Comparison of ENCODE assay signal across 9 mouse cellular contexts in the genomic region with DNA sequence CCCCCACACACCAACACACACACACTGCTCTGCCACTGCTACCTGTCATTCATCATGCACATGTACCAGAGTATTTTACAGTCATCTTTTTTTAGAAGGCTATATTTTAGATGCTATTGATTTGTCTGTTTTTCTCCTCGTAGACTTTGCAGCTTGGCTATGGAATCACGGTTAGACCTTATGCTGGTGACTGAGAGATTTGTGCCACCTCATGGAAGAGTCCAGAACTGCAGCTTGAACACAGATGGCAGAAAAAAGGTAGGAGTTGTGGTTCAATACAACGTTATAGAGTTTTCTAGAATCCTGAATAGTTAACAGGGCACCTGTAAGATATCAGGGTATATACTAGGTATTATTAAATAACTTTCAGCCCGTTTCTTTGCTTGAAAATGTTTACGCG. TPM values are rescaled to one million over a fixed set of nuclear protein-coding genes. Genes with fewer than 3 reads are reported as not detected.
DNase-seq lines count a peak whose midpoint lies in the region; ATAC-seq and TF ChIP-seq lines count a peak whose summit lies in the region.
"Had no signal": no experiment of that assay in that cellular context is flagged by ENCODE, and none has a peak within 500 bp of the region (broad histone marks: within the 10 kb centered on the region; RNA-seq: fewer than 3 reads in every experiment).

No protein-coding gene starts in this region.

- no peaks in the 10 kb centered on the region for H3K79me2 ChIP-seq in CH12.LX (replicated peaks; ENCODE audit: control insufficient read depth, extremely low read depth, insufficient read depth, poor library complexity, severe bottlenecking)

- no peak overlapping the region for H3K27ac ChIP-seq in CH12.LX (ENCODE audit: insufficient read depth, low read depth)
- H3K27ac ChIP-seq in neural tube, embryonic 11.5 days (ENCODE audit: low read depth, low read length): no peak overlapping the region
- H3K27ac ChIP-seq: heart, embryonic 13.5 days had no signal

- TF ChIP-seq POLR2A in CH12.LX (IDR thresholded peaks at IDR 0.05; ENCODE audit: low read depth, low read length): no peak

- no peaks in the 10 kb centered on the region for H3K9me3 ChIP-seq in CH12.LX (replicated peaks; ENCODE audit: low read length)
- H3K9me3 ChIP-seq in neural tube, embryonic 11.5 days (ENCODE audit: control insufficient read depth, low read length): no peaks in the 10 kb centered on the region
- H3K9me3 ChIP-seq: heart, embryonic 13.5 days had no signal

- WGBS in neural tube, embryonic 11.5 days: 49% methylated on average over 6 of the region's 6 CpGs

- in situ Hi-C loops in CH12.LX (cut with MboI; ENCODE audit: low pct_ligation_motif_present, low pct_unique_long_range_greater_than_20kb, low sequenced_read_pairs): no loop called here

- no peaks in the 10 kb centered on the region for H3K36me3 ChIP-seq in CH12.LX (replicated peaks in 1 of 2; ENCODE audit: control insufficient read depth in 1 of 2, insufficient read depth in 1 of 2, low read length in 1 of 2)
- no peaks in the 10 kb centered on the region for H3K36me3 ChIP-seq in neural tube, embryonic 11.5 days (ENCODE audit: control insufficient read depth, insufficient read depth, low read length)
- H3K36me3 ChIP-seq: heart, embryonic 13.5 days had no signal

- peak overlapping the region; percentile 29; the same call in 1 of the 2 replicates for H3K4me2 ChIP-seq in CH12.LX (ENCODE audit: insufficient read depth, low read depth, poor library complexity, severe bottlenecking)
- no peak overlapping the region for H3K4me2 ChIP-seq in neural tube, embryonic 11.5 days (ENCODE audit: low read depth)
- H3K4me2 ChIP-seq: heart, embryonic 13.5 days had no signal

- no peak overlapping the region for H3K9ac ChIP-seq in CH12.LX (ENCODE audit: insufficient read depth, low read depth)
- no peak overlapping the region for H3K9ac ChIP-seq in neural tube, embryonic 11.5 days (ENCODE audit: low read length)
- H3K9ac ChIP-seq: heart, embryonic 13.5 days had no signal

- TF ChIP-seq EP300 in CH12.LX (IDR thresholded peaks at IDR 0.05; ENCODE audit: low read length): no peak

- peak; percentile 55 for TF ChIP-seq RAD21 in CH12.LX (IDR thresholded peaks at IDR 0.05; ENCODE audit: low read depth, low read length)

- no peaks in the 10 kb centered on the region for H3K4me1 ChIP-seq in CH12.LX (ENCODE audit: control insufficient read depth in 1 of 2, insufficient read depth in 2 of 2)
- no peaks in the 10 kb centered on the region for H3K4me1 ChIP-seq in neural tube, embryonic 11.5 days (ENCODE audit: control insufficient read depth, insufficient read depth, low read length)
- H3K4me1 ChIP-seq: heart, embryonic 13.5 days had no signal

- H3K4me3 ChIP-seq in CH12.LX (replicated peaks in 1 of 3; ENCODE audit: low read depth in 2 of 3, low read length in 2 of 3, poor library complexity in 1 of 3): no peak overlapping the region
- no peak overlapping the region for H3K4me3 ChIP-seq in neural tube, embryonic 11.5 days (ENCODE audit: low read depth, low read length)
- H3K4me3 ChIP-seq: heart, embryonic 13.5 days had no signal

- no peaks in the 10 kb centered on the region for H3K27me3 ChIP-seq in CH12.LX (replicated peaks)
- no peaks in the 10 kb centered on the region for H3K27me3 ChIP-seq in neural tube, embryonic 11.5 days (ENCODE audit: control insufficient read depth, insufficient read depth, low read length)

- DNase-seq in gastrocnemius, adult 18-20 months (ENCODE audit: low spot score): peak; percentile 1
- no peak for DNase-seq in gastrocnemius, postnatal 10 days
- DNase-seq in CH12.LX (ENCODE audit: extremely low read depth): peak; percentile 35
- DNase-seq in cerebellum, adult 9-11 months: peak; percentile 29
- peak; percentile 61 to 63 for DNase-seq in left cerebral cortex, adult 18-20 months (ENCODE audit: low spot score in 2 of 2)
- peak; percentile 48 for DNase-seq in neural tube, embryonic 11.5 days (ENCODE audit: low spot score)

- TF ChIP-seq CTCF in CH12.LX (conservative IDR thresholded peaks at IDR 0.05 in 1 of 2, IDR thresholded peaks at IDR 0.05 in 1 of 2; ENCODE audit: low read depth in 2 of 2, low read length in 2 of 2): peak in 1 of 2 experiments; percentile 64; a peak in 3 of 4 replicates

- ATAC-seq in granulocyte monocyte progenitor cell, adult 5-6 weeks (replicated peaks; ENCODE audit: poor library complexity, severe bottlenecking): peak; percentile 40; the same call in 1 of the 2 replicates
- no peak for ATAC-seq in neural tube, embryonic 11.5 days (ENCODE audit: insufficient read depth, low FRiP score, low TSS enrichment)
- no peak for ATAC-seq in monocyte, adult 5-6 weeks (replicated peaks; ENCODE audit: insufficient number of reproducible peaks, low FRiP score, low TSS enrichment, poor library complexity, severe bottlenecking)

- dilution Hi-C loops in CH12.LX (cut with MboI; ENCODE audit: extremely low pct_ligation_motif_present, extremely low pct_unique_long_range_greater_than_20kb, low sequenced_read_pairs): no loop called here

TF ChIP-seq in CH12.LX, 34 proteins besides CTCF, POLR2A, EP300 and RAD21:
- TF ChIP-seq NRF1 (IDR thresholded peaks at IDR 0.05; ENCODE audit: low read depth, low read length) (no peak), SMC3 (IDR thresholded peaks at IDR 0.05; ENCODE audit: low read depth, low read length) (peak; percentile 58)
TF ChIP-seq in CH12.LX: peak in this region for 1.

RNA-seq across cellular contexts. Expression of a gene that starts 22.9 kb away (rescaled TPM):
- not detected for total RNA-seq in gastrocnemius, adult 18-20 months (2021)
- not detected for total RNA-seq in gastrocnemius, postnatal 10 days (2021)
- total RNA-seq in CH12.LX (2012; rRNA removed) (0.59 and 1.1 TPM in 2 replicates), CH12.LX (2014; rRNA removed) (0.19 TPM in 1 of 2 replicates, not detected in the other)
- polyA plus RNA-seq in CH12.LX (2012; ENCODE audit: insufficient read length, low read depth): 0.13 TPM in 1 of 2 replicates, not detected in the other
- total RNA-seq in granulocyte monocyte progenitor cell, adult 5-6 weeks (2014; fragmentation: Nextera tagmentation): not detected in 2 replicates
- not detected in 2 replicates for total RNA-seq in granulocyte monocyte progenitor cell, adult 5-6 weeks (2017)
- total RNA-seq in left cerebral cortex, adult 18-20 months (2021): not detected
- not detected in 2 replicates for polyA plus RNA-seq in neural tube, embryonic 11.5 days (2014; fragmentation: Nextera tagmentation; extraction: Ambion mirVana)
- total RNA-seq in monocyte, adult 5-6 weeks (2017): not detected in 3 replicates

RNA-seq across cellular contexts. Expression of a gene that starts 30.9 kb away (rescaled TPM):
- total RNA-seq in gastrocnemius, adult 18-20 months (2021): not detected
- total RNA-seq in gastrocnemius, postnatal 10 days (2021): not detected
- total RNA-seq in CH12.LX (2012; rRNA removed) (not detected in 2 replicates), CH12.LX (2014; rRNA removed) (not detected in 2 replicates)
- not detected in 2 replicates for polyA plus RNA-seq in CH12.LX (2012; ENCODE audit: insufficient read length, low read depth)
- 3.2 TPM in 1 of 2 replicates, not detected in the other for total RNA-seq in granulocyte monocyte progenitor cell, adult 5-6 weeks (2014; fragmentation: Nextera tagmentation)
- 4.7 TPM in 1 of 2 replicates, not detected in the other for total RNA-seq in granulocyte monocyte progenitor cell, adult 5-6 weeks (2017)
- 10 to 100 TPM; 18.6 to 21.7 TPM for total RNA-seq in left cerebral cortex, adult 18-20 months (2021)
- 65.6 and 70.7 TPM in 2 replicates for polyA plus RNA-seq in neural tube, embryonic 11.5 days (2014; fragmentation: Nextera tagmentation; extraction: Ambion mirVana)
- total RNA-seq in monocyte, adult 5-6 weeks (2017): not detected in 3 replicates

RNA-seq across cellular contexts. Expression of a gene that starts 39.9 kb away (rescaled TPM):
- total RNA-seq in gastrocnemius, adult 18-20 months (2021): not detected
- total RNA-seq in gastrocnemius, postnatal 10 days (2021): 1 to 10 TPM in 1 of 2 experiments, under 1 TPM in 1; 0.73 to 1.3 TPM
- total RNA-seq in CH12.LX (2012; rRNA removed) (not detected in 2 replicates), CH12.LX (2014; rRNA removed) (not detected in 2 replicates)
- not detected in 2 replicates for polyA plus RNA-seq in CH12.LX (2012; ENCODE audit: insufficient read length, low read depth)
- total RNA-seq in granulocyte monocyte progenitor cell, adult 5-6 weeks (2014; fragmentation: Nextera tagmentation): not detected in 2 replicates
- 1.1 and 1.5 TPM in 2 replicates for total RNA-seq in granulocyte monocyte progenitor cell, adult 5-6 weeks (2017)
- 100 to 1,000 TPM; 353 to 359 TPM for total RNA-seq in left cerebral cortex, adult 18-20 months (2021)
- 273 and 298 TPM in 2 replicates for polyA plus RNA-seq in neural tube, embryonic 11.5 days (2014; fragmentation: Nextera tagmentation; extraction: Ambion mirVana)
- total RNA-seq in monocyte, adult 5-6 weeks (2017): not detected in 3 replicates

Comparison
In these comparisons a context has a peak if more than half of its experiments do, and no peak if none do; other contexts are left out.
1. RNA of a gene that starts 39.9 kb away (total RNA-seq): 353 to 359 TPM in left cerebral cortex, adult 18-20 months; 0.73 to 1.3 TPM in gastrocnemius, postnatal 10 days, 1.1 to 1.5 TPM in granulocyte monocyte progenitor cell, adult 5-6 weeks, not detected in gastrocnemius, adult 18-20 months, not detected in CH12.LX and not detected in monocyte, adult 5-6 weeks; every median in the first group is over 100 times any median in the second.